Mouse (Mus musculus) thymus, postnatal 36 days (tissue): Measurements from ENCODE around the gene Bloc1s5.
A peak's percentile ranks its signal among the peaks of the same experiment; 100 is the strongest.

Experiments
- DNase-seq, 2 experiments: peaks; one replicate each; pipeline ENCODE4 v3.0.0; 2022; ENCODE audit warnings: mixed read lengths in 2 of 2

Gene Bloc1s5

GRCm38 (mm10) chr13:38616887-38617286 is 18.0 kb downstream of the Bloc1s5 start:
- no peak for DNase-seq

- no peak for DNase-seq
These were observed 19.3 kb downstream of the Bloc1s5 start for GRCm38 (mm10) chr13:38615656-38616055.

GRCm38 (mm10) chr13:38614298-38614697 is 20.6 kb downstream of the Bloc1s5 start:
- no peak for DNase-seq

- no peak for DNase-seq
These were observed 21.3 kb downstream of the Bloc1s5 start for GRCm38 (mm10) chr13:38613583-38613982.

GRCm38 (mm10) chr13:38612608-38613007 is 22.3 kb downstream of the Bloc1s5 start:
- no peak for DNase-seq

GRCm38 (mm10) chr13:38612179-38612578 is 22.7 kb downstream of the Bloc1s5 start:
- DNase-seq: no peak

GRCm38 (mm10) chr13:38610336-38610735 is 24.6 kb downstream of the Bloc1s5 start:
- DNase-seq: no peak

- DNase-seq: no peak
These were observed 27.8 kb downstream of the Bloc1s5 start for GRCm38 (mm10) chr13:38607130-38607529.

- DNase-seq: no peak
These were observed 29.6 kb downstream of the Bloc1s5 start for GRCm38 (mm10) chr13:38605353-38605752.

GRCm38 (mm10) chr13:38602966-38603365 is 31.9 kb downstream of the Bloc1s5 start:
- no peak for DNase-seq

- DNase-seq: no peak
These were observed 32.6 kb downstream of the Bloc1s5 start for GRCm38 (mm10) chr13:38602243-38602832.

GRCm38 (mm10) chr13:38600811-38601210 is 34.1 kb downstream of the Bloc1s5 start:
- DNase-seq: no peak

GRCm38 (mm10) chr13:38597076-38597475 is 37.8 kb downstream of the Bloc1s5 start:
- DNase-seq: no peak

- no peak for DNase-seq
These were observed 38.4 kb downstream of the Bloc1s5 start for GRCm38 (mm10) chr13:38596461-38596860.

GRCm38 (mm10) chr13:38593114-38593513 is 41.8 kb downstream of the Bloc1s5 start:
- DNase-seq: no peak

GRCm38 (mm10) chr13:38587350-38587749 is 47.6 kb downstream of the Bloc1s5 start:
- DNase-seq: no peak

- DNase-seq: no peak
These were observed 48.5 kb downstream of the Bloc1s5 start for GRCm38 (mm10) chr13:38586451-38586850.

- no peak for DNase-seq
These were observed 52.1 kb downstream of the Bloc1s5 start for GRCm38 (mm10) chr13:38582768-38583167.

- DNase-seq: peak; percentile 20 to 36
These were observed 54.1 kb downstream of the Bloc1s5 start for GRCm38 (mm10) chr13:38580601-38581457.

- no peak for DNase-seq
These were observed 54.8 kb downstream of the Bloc1s5 start for GRCm38 (mm10) chr13:38579971-38580600.

- DNase-seq: no peak
These were observed 60.2 kb downstream of the Bloc1s5 start for GRCm38 (mm10) chr13:38574668-38575067.

- DNase-seq: no peak
These were observed 61.6 kb downstream of the Bloc1s5 start for GRCm38 (mm10) chr13:38573281-38573680.

- no peak for DNase-seq
These were observed 69.7 kb downstream of the Bloc1s5 start for GRCm38 (mm10) chr13:38565245-38565644.

GRCm38 (mm10) chr13:38554611-38555010 is 80.3 kb downstream of the Bloc1s5 start:
- DNase-seq: no peak
